Mouse (Mus musculus): ENCODE data around the gene Zfp523.

Zfp523 gene

DNA sequence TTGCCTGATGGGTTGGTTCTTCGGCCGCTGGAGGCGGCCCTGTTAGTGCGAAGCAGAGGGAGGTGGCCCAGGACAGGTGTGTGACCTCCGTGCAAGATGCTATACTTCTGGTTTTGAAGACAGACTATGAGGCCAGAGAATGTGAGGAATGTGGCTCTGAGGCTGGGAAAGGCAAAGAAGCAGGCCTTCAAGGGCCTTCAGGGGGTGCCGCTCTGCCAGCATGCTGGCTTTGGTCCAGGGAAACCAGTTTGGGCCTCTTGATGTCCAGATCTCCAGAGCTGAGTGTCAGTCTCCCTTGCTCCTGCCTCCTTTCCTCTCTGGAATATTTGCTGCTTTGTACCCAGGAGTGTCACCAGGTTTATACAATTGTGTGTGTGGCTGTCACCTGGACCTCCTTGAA, 65.4 kb downstream of the Zfp523 start:
- DNase-seq (ENCODE audit: low read depth, low spot score), result no peak

DNA sequence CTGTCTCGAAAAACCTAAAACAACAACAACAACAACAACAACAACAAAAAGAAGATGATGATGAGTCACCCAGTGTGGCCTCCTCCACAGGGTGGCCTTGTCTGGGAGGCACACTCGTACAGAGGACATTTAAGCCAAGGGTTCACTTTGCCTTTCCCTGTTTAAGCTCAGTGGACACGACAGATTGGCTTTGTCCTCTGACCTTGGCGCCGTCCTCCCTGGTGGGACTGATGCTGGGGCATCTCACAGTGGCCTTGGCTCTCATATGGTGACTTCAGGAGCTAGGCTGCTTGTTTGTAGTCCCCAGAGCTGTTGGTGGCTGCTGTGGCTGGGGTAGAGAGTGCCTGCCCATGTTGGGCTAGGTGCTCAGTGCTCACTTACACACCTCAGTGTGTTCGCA, 67.3 kb downstream of the Zfp523 start:
- no peak for DNase-seq (ENCODE audit: low read depth, low spot score)

DNA sequence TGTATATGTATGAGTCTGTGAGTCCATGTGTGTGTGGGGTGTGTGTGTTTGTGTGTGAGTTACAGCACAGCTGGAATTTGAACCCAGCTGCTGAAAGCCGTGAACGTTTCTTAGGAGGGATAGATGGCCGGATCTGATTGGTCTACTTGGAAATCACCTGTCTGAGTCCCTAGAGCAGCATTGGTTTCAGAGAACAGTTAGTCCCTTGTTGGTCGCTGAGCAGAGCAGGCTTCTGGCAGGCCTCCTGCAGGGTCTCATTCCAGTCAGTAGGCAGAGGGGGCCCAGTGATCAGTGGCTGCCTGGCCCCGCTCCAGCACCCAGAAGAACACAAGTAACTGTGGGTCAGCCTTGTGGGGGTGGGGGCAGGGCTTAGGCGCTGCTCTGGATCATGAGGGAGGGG, 67.8 kb downstream of the Zfp523 start:
- DNase-seq (ENCODE audit: low read depth, low spot score), result no peak

DNA sequence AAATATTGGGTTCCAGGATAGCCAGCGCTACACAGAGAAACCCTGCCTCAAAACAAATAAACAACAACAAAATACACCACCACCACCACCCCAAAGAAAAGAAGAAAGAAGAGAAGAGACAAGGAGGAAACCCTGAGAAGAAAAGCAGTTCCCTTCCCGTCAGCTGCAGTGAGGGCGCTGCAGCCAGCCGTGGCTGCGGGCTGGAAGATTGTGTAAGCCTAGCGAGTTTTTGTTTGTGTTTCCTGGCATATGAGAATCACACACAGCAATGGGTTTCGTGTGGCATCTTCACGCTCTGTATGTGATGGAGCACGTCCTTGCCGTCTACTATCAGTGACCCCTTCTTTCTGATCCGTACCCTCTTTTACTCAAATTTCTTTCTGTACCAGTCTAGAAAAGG, 69.7 kb downstream of the Zfp523 start:
- DNase-seq (ENCODE audit: low read depth, low spot score), result no peak

GRCm38 (mm10) chr17:28247613-28248012, 70.7 kb downstream of the Zfp523 start:
- DNase-seq (ENCODE audit: low read depth, low spot score), result peak; percentile 53

DNA sequence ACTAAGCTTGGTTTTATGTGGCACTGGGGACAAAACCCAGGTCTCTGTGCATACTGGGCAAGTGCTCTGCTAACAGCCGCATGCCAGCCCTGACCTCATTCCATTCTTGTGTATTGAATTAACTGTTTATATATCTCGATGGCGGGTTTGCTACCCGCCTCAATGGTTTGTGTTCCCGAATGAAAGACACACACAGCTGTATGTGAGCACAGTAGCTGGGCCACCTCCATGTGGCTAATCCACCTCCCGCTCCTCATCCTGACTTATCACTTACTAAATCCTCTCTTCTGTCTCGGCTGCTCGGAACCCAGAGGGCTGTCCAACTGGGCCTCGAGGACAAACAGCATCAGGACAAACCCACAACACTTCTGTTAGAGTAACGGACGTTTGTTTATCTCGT, 72.1 kb downstream of the Zfp523 start:
- no peak for DNase-seq (ENCODE audit: low read depth, low spot score)

- no peak for DNase-seq (ENCODE audit: low read depth, low spot score)
Measured at GRCm38 (mm10) chr17:28251579-28252280, 74.8 kb downstream of the Zfp523 start.

- no peak for DNase-seq (ENCODE audit: low read depth, low spot score)
Measured at GRCm38 (mm10) chr17:28252281-28252648, 75.3 kb downstream of the Zfp523 start.

DNA sequence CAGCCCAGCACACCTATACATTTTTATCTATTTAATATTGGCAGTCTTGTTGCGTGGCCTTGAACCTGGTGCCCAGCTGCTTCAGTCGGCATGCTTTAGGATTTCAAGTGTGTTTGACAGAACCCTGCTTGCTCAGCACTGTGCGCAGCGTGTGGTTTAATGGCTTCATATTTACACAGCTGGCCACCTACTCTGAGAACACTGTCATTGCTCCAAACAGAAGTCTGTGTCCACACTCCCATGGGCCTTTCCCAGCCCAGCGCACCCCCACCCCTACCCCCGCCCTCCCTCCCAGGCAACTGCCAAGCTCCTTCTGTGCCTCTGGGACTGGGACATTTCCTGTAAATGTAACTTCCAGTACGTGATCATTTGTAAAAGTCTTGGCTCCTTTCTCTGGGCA, 76.3 kb downstream of the Zfp523 start:
- DNase-seq (ENCODE audit: low read depth, low spot score), result no peak

- DNase-seq (ENCODE audit: low read depth, low spot score), result no peak
Measured at GRCm38 (mm10) chr17:28254804-28255203, 77.9 kb downstream of the Zfp523 start.
